Mouse (Mus musculus) adrenal gland, postnatal 25 days (tissue): Measurements from ENCODE around the gene Tspan5. TPM values are rescaled to one million over a fixed set of nuclear protein-coding genes. Genes with fewer than 3 reads are reported as not detected.

ENCODE experiments used
- DNase-seq: peaks from one replicate; pipeline ENCODE4 v3.0.0; 2021; ENCODE audit warnings: mixed read lengths
- total RNA-seq: library from RNA; stranded (reverse); gene quantifications from 2 replicates; pipeline ENCODE4 v1.2.3, GENCODE M21; 2021

The Tspan5 gene
- total RNA-seq, 1 experiment from 2014 or later, result 50.1 TPM

DNA sequence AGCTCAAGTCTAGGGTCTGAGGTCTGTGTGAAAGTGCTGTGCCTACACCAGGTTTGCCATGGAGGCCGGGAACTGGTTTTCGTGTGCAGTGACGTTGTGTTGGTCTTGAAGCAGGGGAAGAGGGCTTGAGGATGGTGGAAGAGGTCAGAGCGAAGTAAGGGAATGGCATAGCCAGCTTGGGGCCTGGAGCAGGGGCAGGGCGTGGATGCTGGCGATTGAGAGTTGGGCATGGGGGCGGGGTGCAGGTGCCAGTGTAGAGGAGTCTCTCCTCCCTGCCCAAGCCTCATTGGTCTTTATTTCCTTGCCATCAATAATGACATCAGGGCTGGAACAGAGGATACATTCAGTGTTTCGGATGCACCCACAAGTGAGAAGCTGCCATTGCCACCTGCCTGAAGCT lies 67.5 kb downstream of the Tspan5 start:
- DNase-seq, result no peak

- no peak for DNase-seq
These were observed 70.6 kb downstream of the Tspan5 start for GRCm38 (mm10) chr3:138812565-138812964.

DNA sequence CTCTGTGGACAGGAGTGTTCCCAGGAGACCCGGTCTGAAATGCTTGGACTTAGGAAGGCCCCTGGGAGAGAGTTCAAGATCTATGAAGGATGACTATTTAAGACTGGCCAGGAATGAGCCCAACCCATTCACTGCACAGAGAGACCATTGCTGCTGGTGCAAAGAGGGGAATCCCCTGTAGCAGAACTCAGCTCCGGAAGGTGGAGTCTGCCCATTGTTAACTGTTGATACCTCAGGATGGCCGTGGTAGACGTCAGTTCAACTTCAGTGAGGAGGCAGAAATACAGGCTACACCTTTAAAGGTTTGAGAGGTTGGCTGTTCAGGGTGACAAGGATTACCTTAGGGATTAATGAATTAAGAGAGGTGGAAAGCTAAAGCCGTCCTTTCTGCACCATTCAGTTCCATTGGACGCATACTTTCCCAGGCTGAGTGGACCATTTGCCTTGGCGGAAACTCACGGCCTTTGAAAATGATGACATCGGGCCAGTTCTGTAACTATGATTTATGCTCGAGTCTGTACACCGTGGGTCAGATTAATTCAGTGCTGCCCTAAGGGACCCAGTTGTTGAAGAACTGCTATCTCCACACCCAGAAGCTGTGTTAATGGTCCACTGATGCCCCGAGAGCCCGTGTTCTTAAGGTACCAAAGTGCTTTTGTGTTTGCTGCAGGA lies 71.3 kb downstream of the Tspan5 start:
- no peak for DNase-seq

GRCm38 (mm10) chr3:138814457-138814856 lies 72.5 kb downstream of the Tspan5 start:
- no peak for DNase-seq

- DNase-seq, result no peak
These were observed 73.3 kb downstream of the Tspan5 start for GRCm38 (mm10) chr3:138815127-138815837.

DNA sequence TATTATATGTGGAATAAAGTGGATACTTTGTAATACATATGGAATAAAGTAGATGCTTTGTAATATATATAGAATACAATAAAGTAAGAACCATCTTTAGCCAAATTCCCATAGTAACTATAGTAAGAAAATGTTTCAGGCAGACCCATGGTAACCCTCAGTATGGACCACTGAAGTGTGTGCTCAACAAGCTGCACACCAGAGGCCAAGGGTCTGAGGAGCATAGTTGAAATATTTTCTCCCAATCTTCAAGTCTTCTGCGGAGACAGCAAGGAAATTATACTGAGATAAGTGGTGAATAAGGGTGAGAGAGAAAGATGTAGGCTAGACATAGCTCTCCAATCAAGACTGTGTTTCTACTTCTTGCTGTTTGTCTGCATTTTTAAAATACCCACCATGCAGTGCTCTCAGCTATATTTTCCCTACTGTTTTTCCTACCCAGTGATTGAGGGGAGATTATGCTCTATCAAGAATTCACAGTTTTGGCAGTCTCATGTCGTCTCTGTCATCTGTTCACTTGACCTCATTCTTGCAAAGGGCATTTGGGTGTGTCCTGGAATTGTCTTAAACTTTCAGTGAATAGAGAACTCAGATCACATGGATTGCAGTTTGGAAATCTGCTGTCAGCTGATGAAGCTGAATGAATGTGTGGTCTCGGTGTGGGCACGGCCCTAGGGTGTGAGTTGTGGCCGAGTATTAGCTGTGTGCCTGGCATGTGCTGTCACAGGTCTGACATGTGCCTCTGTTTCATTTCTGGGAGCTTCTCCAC lies 75.1 kb downstream of the Tspan5 start:
- no peak for DNase-seq

- DNase-seq, result no peak
These were observed 77.9 kb downstream of the Tspan5 start for GRCm38 (mm10) chr3:138819862-138820261.

GRCm38 (mm10) chr3:138820296-138820695 lies 78.3 kb downstream of the Tspan5 start:
- no peak for DNase-seq

DNA sequence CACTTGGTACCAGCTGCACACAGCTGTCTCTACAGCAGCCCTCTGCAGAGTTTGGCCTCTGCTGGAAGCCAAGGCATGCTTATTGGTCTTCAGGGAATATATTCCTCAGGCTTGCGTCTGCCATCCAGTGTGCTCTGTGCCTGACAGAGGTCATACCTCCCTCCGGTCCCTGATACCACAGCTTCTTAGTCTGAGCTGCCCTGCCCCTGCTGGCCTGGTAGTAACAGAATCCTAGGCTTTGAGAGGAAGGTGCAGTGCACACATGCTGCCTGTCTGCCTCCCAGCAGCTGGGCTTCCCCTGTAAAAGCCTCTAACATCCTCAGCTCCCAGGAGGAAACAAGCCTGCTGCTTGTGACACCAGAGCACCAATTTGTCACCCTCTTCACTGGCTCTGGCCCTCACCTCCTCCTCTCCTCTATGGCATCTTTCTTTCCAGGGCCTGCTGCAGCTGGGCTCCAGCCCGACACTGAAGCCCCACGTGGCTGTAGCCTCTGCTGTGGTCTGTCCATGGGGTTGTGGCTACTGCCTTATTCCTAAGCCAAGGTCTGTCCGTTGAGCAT lies 80.0 kb downstream of the Tspan5 start:
- DNase-seq, result no peak

GRCm38 (mm10) chr3:138823857-138824256 lies 81.9 kb downstream of the Tspan5 start:
- no peak for DNase-seq

- no peak for DNase-seq
These were observed 83.3 kb downstream of the Tspan5 start for GRCm38 (mm10) chr3:138825296-138825695.

GRCm38 (mm10) chr3:138826243-138826800 lies 84.3 kb downstream of the Tspan5 start:
- no peak for DNase-seq

DNA sequence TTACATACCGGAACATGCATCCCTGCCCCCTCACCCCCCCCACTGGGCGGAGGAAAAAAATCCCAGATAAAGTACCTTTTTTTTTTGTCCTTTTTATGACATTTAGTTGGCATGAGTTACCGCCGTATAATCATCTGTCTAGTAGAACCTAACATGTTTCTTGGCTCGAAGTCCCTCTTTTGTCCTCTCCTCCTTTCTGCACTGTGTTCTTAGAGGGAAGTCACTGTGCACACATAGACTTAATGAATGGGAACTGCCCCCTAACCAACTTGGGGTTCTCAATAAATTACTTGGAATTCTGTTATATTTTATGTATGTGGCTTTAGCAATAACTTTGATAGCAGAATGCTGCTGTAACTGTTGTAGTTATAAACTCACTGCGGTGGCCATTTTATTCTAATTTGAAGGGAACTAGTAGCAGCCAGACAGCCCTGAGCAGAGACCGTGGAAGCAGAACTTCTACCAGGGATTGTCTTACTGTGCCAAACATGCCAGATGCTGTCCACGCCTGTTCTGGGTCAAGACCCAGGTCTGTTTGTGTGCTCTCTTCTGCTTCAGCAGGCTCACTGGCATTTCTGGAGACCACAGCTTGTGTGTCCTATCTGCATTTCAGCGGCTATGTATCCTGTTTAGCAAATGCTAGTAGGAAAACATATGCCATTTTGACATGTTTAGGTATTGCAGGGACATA lies 91.0 kb downstream of the Tspan5 start:
- DNase-seq, result no peak

- no peak for DNase-seq
These were observed 92.2 kb downstream of the Tspan5 start for GRCm38 (mm10) chr3:138834174-138834573.

- no peak for DNase-seq
These were observed 94.9 kb downstream of the Tspan5 start for GRCm38 (mm10) chr3:138836937-138837336.

DNA sequence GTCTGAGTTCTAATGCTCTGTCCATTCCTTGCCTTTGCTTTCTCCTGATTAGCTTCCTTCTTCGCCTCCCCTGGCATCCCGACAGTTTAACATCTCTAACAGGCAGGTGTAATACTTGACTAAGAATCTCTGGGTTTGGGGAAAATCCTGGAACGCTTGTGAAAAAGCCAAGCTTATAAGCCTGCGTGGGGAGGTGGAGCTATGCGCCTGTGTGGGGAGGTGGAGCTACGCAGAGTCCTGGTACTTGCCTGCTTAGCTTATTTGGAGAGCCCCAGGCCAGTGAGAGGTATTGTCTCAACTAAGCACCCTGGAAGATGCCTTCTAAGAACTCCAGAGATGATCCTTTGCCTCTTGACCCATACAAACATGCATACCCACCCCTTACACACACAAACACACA lies 95.7 kb downstream of the Tspan5 start:
- no peak for DNase-seq

DNA sequence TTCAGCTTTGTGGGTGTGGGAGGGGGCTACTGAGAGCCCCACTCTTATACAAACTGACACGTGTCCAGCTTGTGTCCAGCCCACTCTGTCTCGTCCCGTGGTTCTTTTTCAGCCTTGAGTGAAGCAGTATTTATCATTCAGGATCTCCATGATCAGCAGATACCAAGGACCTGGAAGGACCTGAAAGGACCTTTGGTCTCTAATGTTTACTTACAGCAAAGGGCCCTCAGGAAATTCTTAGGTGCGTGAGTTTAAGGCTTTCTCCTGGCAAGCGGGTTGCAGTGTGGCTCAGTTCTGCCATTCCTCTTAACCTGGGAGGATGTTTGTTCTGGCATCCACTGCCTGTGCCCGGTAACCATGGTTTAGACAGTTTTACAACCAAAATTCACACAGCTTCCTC lies 97.7 kb downstream of the Tspan5 start:
- DNase-seq, result no peak

GRCm38 (mm10) chr3:138841288-138841687 lies 99.3 kb downstream of the Tspan5 start:
- no peak for DNase-seq

DNA sequence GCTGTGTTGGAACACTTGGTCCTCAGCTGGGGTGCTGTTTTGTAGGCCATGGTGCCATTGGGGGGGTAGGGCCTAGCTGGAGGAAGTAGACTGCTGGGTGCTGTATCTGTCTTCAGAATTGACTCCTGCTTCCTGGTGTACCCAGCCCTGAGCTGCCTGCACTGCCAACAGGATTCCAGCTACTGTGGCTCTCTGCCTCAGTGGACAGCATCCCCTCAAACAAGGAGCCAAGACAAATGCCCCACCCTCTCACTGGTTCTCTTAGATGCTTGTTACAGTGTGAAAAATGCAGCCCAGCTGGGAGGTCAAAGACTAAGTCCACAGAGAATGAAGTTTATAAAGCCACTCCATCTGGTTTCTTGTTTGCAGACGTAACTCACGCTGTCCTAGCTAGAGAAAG lies 101.2 kb downstream of the Tspan5 start:
- no peak for DNase-seq

- no peak for DNase-seq
These were observed 101.6 kb downstream of the Tspan5 start for GRCm38 (mm10) chr3:138843641-138844040.

GRCm38 (mm10) chr3:138845820-138846219 lies 103.8 kb downstream of the Tspan5 start:
- DNase-seq, result no peak

DNA sequence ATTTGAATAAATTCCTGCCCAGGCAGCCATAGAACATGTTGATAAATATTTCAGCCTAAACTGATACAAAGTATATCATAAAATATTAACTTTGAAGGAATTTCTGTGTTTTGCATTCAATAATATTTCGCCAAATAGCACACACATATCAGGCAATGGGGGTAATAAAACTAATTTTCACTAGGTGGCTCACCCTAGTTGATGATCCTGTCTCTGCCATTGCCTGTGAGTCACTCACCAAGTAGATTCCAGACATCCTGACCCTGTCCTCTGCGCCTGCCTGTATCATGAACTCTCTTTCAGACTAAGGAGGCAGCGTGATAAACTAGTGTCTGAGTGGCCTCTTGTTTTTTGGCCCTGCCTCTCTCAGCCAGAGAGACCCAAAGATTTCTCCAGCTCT lies 105.8 kb downstream of the Tspan5 start:
- no peak for DNase-seq
